Mouse (Mus musculus) midbrain, embryonic 16.5 days (tissue): ENCODE measurements around the gene Lamtor2. TPM values are rescaled to one million over a fixed set of nuclear protein-coding genes. Genes with fewer than 3 reads are reported as not detected.
"Not testable (repeated sequence)": the region's sequence is repeated elsewhere in the genome, so short reads cannot be mapped to it uniquely, and the experiment has no call there.

Source experiments
- ATAC-seq: fragments of 200-750 bp; cut with Nextera tagmentation; 2 replicates; pipeline ENCODE4 v1.8.0; 2017; ENCODE audit warnings: moderate TSS enrichment
- H3K27ac ChIP-seq: fragments of 300-500 bp; sonication (generic); 2 replicates; pipeline ENCODE4 v1.5.1; 2014; ENCODE audit warnings: mild to moderate bottlenecking, low read length, mixed read lengths
- H3K27me3 ChIP-seq: fragments of 300-500 bp; sonication (generic); 2 replicates; pipeline ENCODE4 v1.6.1; 2014; ENCODE audit warnings: low read depth, low read length, mixed read lengths; ENCODE audit not compliant: control insufficient read depth, insufficient read depth
- H3K36me3 ChIP-seq: fragments of 300-500 bp; sonication (generic); 2 replicates; pipeline ENCODE4 v1.6.1; 2014; ENCODE audit warnings: mild to moderate bottlenecking, low read length, moderate library complexity, mixed read lengths; ENCODE audit not compliant: control insufficient read depth, insufficient read depth
- H3K4me1 ChIP-seq: fragments of 300-500 bp; sonication (generic); 2 replicates; pipeline ENCODE4 v1.6.1; 2014; ENCODE audit warnings: mild to moderate bottlenecking, low read length, mixed read lengths; ENCODE audit not compliant: control insufficient read depth, insufficient read depth
- H3K4me2 ChIP-seq: fragments of 300-500 bp; sonication (generic); 2 replicates; pipeline ENCODE4 v1.6.1; 2014; ENCODE audit warnings: mild to moderate bottlenecking, low read length, mixed read lengths
- H3K4me3 ChIP-seq: fragments of 300-500 bp; sonication (generic); 2 replicates; pipeline ENCODE4 v1.5.1; 2014; ENCODE audit warnings: low read depth, mild to moderate bottlenecking, low read length, moderate library complexity, mixed read lengths
- H3K9ac ChIP-seq: fragments of 300-500 bp; sonication (generic); 2 replicates; pipeline ENCODE4 v1.6.1; 2014; ENCODE audit warnings: low read depth, low read length, mixed read lengths
- H3K9me3 ChIP-seq: fragments of 300-500 bp; sonication (generic); replicated peaks from 2 replicates; pipeline ENCODE4 v1.6.1; 2014; ENCODE audit warnings: mild to moderate bottlenecking, low read length, mixed read lengths; ENCODE audit not compliant: control insufficient read depth, poor library complexity, severe bottlenecking
- WGBS: fragments of 180-500 bp; shearing (Covaris S2); extraction: QIAGEN DNeasy Blood & Tissue Kit; methylation state at CpG from one replicate; pipeline ENCODE4 v1.1.7; 2014; 5-methylcytosine and 5-hydroxymethylcytosine counted together
- polyA plus RNA-seq: library from polyadenylated mRNA; unstranded; fragments of >200 nt; fragmentation: Nextera tagmentation; extraction: Ambion mirVana; gene quantifications from 2 replicates; pipeline ENCODE4 v1.2.1, GENCODE M21; 2015

Lamtor2 gene
- 181 and 193 TPM in 2 replicates for polyA plus RNA-seq

- Histone ChIP-seq H3K27ac (peak within 1 kb of the TSS; percentile 93), H3K4me2 (peak within 1 kb of the TSS; percentile 88), H3K36me3 (peaks cover 9% of the 10 kb centered on the region), H3K4me1 (peaks cover 26% of the 10 kb centered on the region), H3K9me3 (no peaks in the 10 kb centered on the region), H3K9ac (peak within 1 kb of the TSS; percentile 96), H3K4me3 (peak within 1 kb of the TSS; percentile 90), H3K27me3 (no peaks in the 10 kb centered on the region)
- ATAC-seq = peak; percentile 93
- under 1% methylated on average over 48 of the region's 48 CpGs for WGBS
Measured at GRCm38 (mm10) chr3:88552676-88553524, at the start of gene Lamtor2. TSS of gene Lamtor2 (minus strand) at chr3:88553074.

GRCm38 (mm10) chr3:88602466-88602865 lies 49.6 kb upstream of the Lamtor2 start:
- Histone ChIP-seq H3K4me3 (no peak overlapping the region), H3K9ac (no peak overlapping the region), H3K4me2 (no peak overlapping the region), H3K4me1 (peaks cover 4% of the 10 kb centered on the region), H3K27ac (no peak overlapping the region), H3K27me3 (no peaks in the 10 kb centered on the region), H3K36me3 (no peaks in the 10 kb centered on the region), H3K9me3 (no peaks in the 10 kb centered on the region)
- ATAC-seq = no peak
- 71% methylated on average over 4 of the region's 4 CpGs for WGBS

- WGBS = 78% methylated on average over 4 of the region's 4 CpGs
- not testable (repeated sequence) for H3K4me2 ChIP-seq, H3K36me3 ChIP-seq, H3K4me1 ChIP-seq, H3K4me3 ChIP-seq, H3K27ac ChIP-seq, H3K9me3 ChIP-seq, ATAC-seq, H3K27me3 ChIP-seq, H3K9ac ChIP-seq
Measured at GRCm38 (mm10) chr3:88596547-88596946, 43.7 kb upstream of the Lamtor2 start.

- Histone ChIP-seq H3K36me3 (no peaks in the 10 kb centered on the region), H3K4me2 (no peak overlapping the region), H3K4me1 (no peaks in the 10 kb centered on the region), H3K27me3 (no peaks in the 10 kb centered on the region), H3K9me3 (no peaks in the 10 kb centered on the region), H3K4me3 (no peak overlapping the region), H3K9ac (no peak overlapping the region), H3K27ac (no peak overlapping the region)
- ATAC-seq = no peak
- WGBS = 69% methylated on average over 10 of the region's 10 CpGs
Measured at GRCm38 (mm10) chr3:88593893-88594580, 41.2 kb upstream of the Lamtor2 start.

- Histone ChIP-seq H3K4me1 (no peaks in the 10 kb centered on the region), H3K4me3 (no peak overlapping the region), H3K36me3 (no peaks in the 10 kb centered on the region; the same call in 1 of the 2 replicates), H3K27me3 (no peaks in the 10 kb centered on the region), H3K9me3 (no peaks in the 10 kb centered on the region), H3K4me2 (no peak overlapping the region), H3K9ac (no peak overlapping the region), H3K27ac (no peak overlapping the region)
- 77% methylated on average over 10 of the region's 10 CpGs for whole genome bisulfite sequencing
- no peak for ATAC-seq
Measured at GRCm38 (mm10) chr3:88592942-88593576, 40.2 kb upstream of the Lamtor2 start.

- 32% methylated on average over 9 of the region's 9 CpGs for WGBS
- peaks cover 7% of the 10 kb centered on the region for H3K36me3 ChIP-seq
- no peaks in the 10 kb centered on the region for H3K9me3 ChIP-seq
- H3K4me3 ChIP-seq = no peak overlapping the region
- no peaks in the 10 kb centered on the region for H3K4me1 ChIP-seq
- ATAC-seq = no peak
- H3K4me2 ChIP-seq = no peak overlapping the region
- H3K27me3 ChIP-seq = no peaks in the 10 kb centered on the region
- H3K27ac ChIP-seq = no peak overlapping the region
- H3K9ac ChIP-seq = no peak overlapping the region
Measured at GRCm38 (mm10) chr3:88591950-88592731, 39.3 kb upstream of the Lamtor2 start.

GRCm38 (mm10) chr3:88591044-88591443 lies 38.2 kb upstream of the Lamtor2 start:
- no peaks in the 10 kb centered on the region for H3K4me1 ChIP-seq
- peaks cover 12% of the 10 kb centered on the region for H3K36me3 ChIP-seq
- H3K9me3 ChIP-seq = no peaks in the 10 kb centered on the region
- WGBS = 55% methylated on average over 3 of the region's 3 CpGs
- H3K27ac ChIP-seq = no peak overlapping the region
- no peak overlapping the region for H3K4me2 ChIP-seq
- no peaks in the 10 kb centered on the region for H3K27me3 ChIP-seq
- H3K9ac ChIP-seq = no peak overlapping the region
- H3K4me3 ChIP-seq = no peak overlapping the region
- ATAC-seq = no peak

GRCm38 (mm10) chr3:88590246-88590645 lies 37.4 kb upstream of the Lamtor2 start:
- Histone ChIP-seq H3K4me1 (no peaks in the 10 kb centered on the region), H3K9me3 (no peaks in the 10 kb centered on the region), H3K4me2 (no peak overlapping the region), H3K36me3 (peaks cover 12% of the 10 kb centered on the region), H3K4me3 (no peak overlapping the region), H3K9ac (no peak overlapping the region), H3K27ac (no peak overlapping the region), H3K27me3 (no peaks in the 10 kb centered on the region)
- whole genome bisulfite sequencing = 26% methylated on average over 5 of the region's 5 CpGs
- ATAC-seq = no peak
